Mouse (Mus musculus) brain, adult 2 months (tissue): Measurements from ENCODE around the gene Gm26558.

Source experiments
- DNase-seq: peaks from one replicate; pipeline ENCODE4 v3.0.0; 2011; ENCODE audit warnings: low read depth, low spot score

Gm26558 gene

GRCm38 (mm10) chr2:70661715-70662495 lies at the start of gene Gm26558:
TSS of gene Gm26558 (minus strand) at chr2:70662108.
- DNase-seq, result peak; percentile 28

- no peak for DNase-seq
These were observed 49.0 kb upstream of the Gm26558 start for GRCm38 (mm10) chr2:70710878-70711277.

- DNase-seq, result no peak
These were observed 48.3 kb upstream of the Gm26558 start for GRCm38 (mm10) chr2:70710236-70710635.

GRCm38 (mm10) chr2:70708986-70709730 lies 47.2 kb upstream of the Gm26558 start:
- peak; percentile 69 for DNase-seq

GRCm38 (mm10) chr2:70702403-70702802 lies 40.5 kb upstream of the Gm26558 start:
- no peak for DNase-seq

DNA sequence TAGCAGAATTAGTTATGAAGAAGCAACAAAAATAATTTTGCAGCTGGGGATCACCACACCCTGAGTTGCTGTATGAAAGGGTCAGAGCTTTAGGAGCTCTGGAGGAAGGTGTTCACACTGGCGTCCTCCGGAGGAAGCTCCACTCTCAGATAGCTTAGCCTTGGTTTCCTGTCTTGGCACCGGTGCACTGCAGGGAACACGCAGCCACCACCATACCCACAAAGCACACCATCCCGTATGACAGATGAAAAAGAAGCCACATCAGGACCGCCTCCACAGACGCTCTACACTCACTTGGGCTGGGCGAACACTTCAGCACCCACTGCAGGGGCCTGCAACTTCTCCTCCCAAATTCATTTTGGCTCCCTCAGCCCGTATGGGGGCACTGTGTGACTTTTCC lies 39.7 kb upstream of the Gm26558 start:
- DNase-seq, result no peak

- DNase-seq, result no peak
These were observed 38.9 kb upstream of the Gm26558 start for GRCm38 (mm10) chr2:70700851-70701250.

GRCm38 (mm10) chr2:70695712-70696111 lies 33.8 kb upstream of the Gm26558 start:
- DNase-seq, result no peak

GRCm38 (mm10) chr2:70690195-70690594 lies 28.3 kb upstream of the Gm26558 start:
- DNase-seq, result peak; percentile 63

GRCm38 (mm10) chr2:70688454-70689078 lies 26.7 kb upstream of the Gm26558 start:
- peak; percentile 54 for DNase-seq

- DNase-seq, result no peak
These were observed 20.4 kb upstream of the Gm26558 start for GRCm38 (mm10) chr2:70682324-70682723.

DNA sequence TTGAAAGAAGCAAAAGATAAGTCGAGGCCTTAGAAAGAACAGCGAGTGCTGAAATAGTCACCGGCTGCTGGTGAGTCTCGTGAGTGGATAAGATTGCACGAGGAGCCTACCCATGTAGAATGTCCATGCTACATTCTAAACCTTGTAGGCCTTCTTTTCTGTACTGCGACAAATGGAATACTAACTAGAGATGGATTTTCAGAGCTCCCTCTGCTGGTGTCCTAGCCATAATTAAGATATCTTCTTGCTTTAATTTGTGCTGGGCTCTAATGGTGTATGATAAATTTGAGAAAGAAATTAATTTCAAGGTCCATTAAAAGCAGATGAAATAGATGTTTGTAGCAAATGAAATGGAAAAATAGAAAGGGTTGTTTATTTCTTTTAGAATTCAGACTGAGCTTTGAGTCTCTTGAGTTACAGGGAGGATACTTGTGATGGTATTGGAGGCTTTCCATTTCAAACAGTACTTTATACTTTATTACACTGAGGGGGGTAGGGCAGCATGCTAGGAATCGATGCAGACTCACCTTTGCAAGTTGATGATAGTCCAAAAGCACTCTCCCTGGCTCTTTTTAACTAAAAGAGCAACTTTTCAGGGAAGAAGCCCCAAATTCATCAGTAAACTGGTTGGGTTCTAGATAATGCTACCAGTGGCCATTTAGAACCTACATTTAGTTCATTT lies 11.7 kb upstream of the Gm26558 start:
- peak; percentile 69 for DNase-seq

- DNase-seq, result peak; percentile 71
These were observed 10.6 kb upstream of the Gm26558 start for GRCm38 (mm10) chr2:70672476-70672875.

- DNase-seq, result no peak
These were observed 8.0 kb upstream of the Gm26558 start for GRCm38 (mm10) chr2:70669896-70670295.

- no peak for DNase-seq
These were observed 7.3 kb upstream of the Gm26558 start for GRCm38 (mm10) chr2:70669241-70669640.

GRCm38 (mm10) chr2:70667016-70667415 lies 5.1 kb upstream of the Gm26558 start:
- no peak for DNase-seq

- DNase-seq, result no peak
These were observed 1.9 kb upstream of the Gm26558 start for GRCm38 (mm10) chr2:70663764-70664163.

DNA sequence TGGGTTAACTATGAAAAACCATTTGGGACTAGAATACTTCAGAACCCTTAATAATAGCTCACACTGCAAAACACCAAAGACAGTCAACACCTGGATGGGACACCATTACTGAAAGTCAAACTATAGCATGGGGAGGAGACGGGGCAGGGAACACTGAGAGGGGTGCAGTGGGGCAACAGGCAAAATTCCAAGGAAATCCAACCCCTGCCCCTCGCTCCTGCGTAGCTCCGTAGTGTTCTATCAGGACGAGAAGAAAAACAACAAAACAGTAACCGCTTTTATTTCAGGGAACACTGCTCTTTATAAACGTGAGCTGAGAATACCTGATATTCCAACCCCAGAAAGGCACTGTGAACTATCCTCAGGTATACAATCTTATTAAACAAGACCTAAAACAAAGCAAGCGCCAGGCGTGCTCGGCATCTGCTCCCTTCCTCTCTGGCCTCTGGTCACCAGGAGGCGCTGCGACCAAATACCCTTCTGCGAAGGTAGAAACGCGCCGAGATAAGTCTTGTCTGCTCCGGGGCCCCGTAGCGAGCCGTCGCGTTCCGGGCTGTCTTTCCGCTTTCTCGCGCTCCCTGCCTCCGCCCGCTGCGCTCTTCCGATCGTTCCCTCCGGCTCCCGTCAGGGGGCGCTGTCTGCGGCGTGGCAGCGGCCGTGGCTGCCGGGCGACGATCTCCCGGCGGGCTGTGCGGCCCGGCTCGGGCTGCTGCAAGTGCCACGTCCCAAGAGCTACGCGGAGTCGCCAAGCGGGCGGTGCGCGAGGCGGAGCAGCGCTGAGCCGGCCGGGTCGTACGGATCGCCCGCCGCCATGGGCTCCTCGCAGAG lies 807 bp downstream of the Gm26558 start, which contains the start of gene Gorasp2:
Gene Gorasp2 (plus strand): TSS at position 690 of the 828 bp plus-strand sequence.
- DNase-seq, result peak; percentile 99

DNA sequence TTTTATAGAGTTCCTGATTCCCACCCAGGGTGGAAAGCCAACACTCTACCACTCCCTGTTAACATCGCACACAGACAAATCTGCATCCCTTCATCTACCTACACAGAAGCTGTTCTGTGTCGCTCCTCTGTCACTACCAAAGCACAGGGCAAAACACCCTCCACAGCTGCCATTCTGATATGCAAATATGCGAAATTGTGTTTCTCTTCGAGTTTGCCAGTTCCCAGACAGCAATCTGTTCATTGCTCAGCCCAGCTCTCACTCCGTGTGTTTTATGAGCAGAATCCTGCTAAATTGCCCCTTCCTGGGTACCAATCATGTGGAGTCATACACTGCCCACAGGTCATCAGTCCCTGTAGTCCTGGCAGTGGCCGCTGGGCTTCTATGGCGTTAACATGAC lies 4.8 kb downstream of the Gm26558 start:
- DNase-seq, result peak; percentile 53

DNA sequence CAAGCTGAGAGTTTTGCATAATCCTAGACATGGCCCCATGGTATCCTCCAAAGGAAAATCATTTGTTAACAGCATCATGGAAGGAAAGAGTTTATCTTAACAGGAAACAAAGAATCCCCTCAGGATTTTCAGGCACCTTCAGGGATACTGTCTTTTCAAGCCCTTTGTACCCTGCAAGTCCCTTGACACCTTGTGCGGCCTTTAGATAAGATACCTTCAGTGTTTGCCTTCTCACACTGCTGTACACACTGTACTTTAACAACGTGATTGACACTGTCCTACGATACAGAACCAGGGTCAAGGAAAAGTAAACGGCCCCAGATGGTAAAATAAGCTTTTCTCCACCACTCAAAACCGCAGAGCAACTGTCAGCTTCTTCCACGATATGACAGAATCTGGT lies 10.1 kb downstream of the Gm26558 start:
- no peak for DNase-seq

GRCm38 (mm10) chr2:70649471-70649870 lies 12.4 kb downstream of the Gm26558 start:
- DNase-seq, result no peak
